Comparison of ENCODE assay signal across 12 mouse cellular contexts in genomic region chr11:54774282-54775078, GRCm38 (mm10). TPM values are rescaled to one million over a fixed set of nuclear protein-coding genes. Genes with fewer than 3 reads are reported as not detected.
DNase-seq lines count a peak whose midpoint lies in the region; ATAC-seq and TF ChIP-seq lines count a peak whose summit lies in the region.
"Had no signal": no experiment of that assay in that cellular context is flagged by ENCODE, and none has a peak within 500 bp of the region (broad histone marks: within the 10 kb centered on the region; RNA-seq: fewer than 3 reads in every experiment).

No protein-coding gene starts in this region.

- peaks cover 18% of the 10 kb centered on the region; the same call in 1 of the 2 replicates for H3K79me2 ChIP-seq in liver, adult 2 months (ENCODE audit: control insufficient read depth, insufficient read depth, low read length)

- H3K27me3 ChIP-seq in embryonic facial prominence, embryonic 14.5 days (replicated peaks; ENCODE audit: control insufficient read depth, insufficient read depth, low read length), result no peaks in the 10 kb centered on the region
- H3K27me3 ChIP-seq in embryonic facial prominence, embryonic 10.5 days (replicated peaks; ENCODE audit: low read depth, poor library complexity, severe bottlenecking), result no peaks in the 10 kb centered on the region
- no peaks in the 10 kb centered on the region for H3K27me3 ChIP-seq in liver, adult 2 months (ENCODE audit: control insufficient read depth, insufficient read depth, low read length)
- H3K27me3 ChIP-seq: forebrain, embryonic 15.5 days; midbrain, embryonic 13.5 days had no signal

- WGBS in embryonic facial prominence, embryonic 14.5 days, result 67% methylated on average over 7 of the region's 7 CpGs
- 82% methylated on average over 7 of the region's 7 CpGs for WGBS in embryonic facial prominence, embryonic 10.5 days
- 71% methylated on average over 7 of the region's 7 CpGs for WGBS in liver, adult 2 months

- no peak for ATAC-seq in embryonic facial prominence, embryonic 14.5 days (ENCODE audit: low read depth)
- 0 out of 2 replicates have a peak, but pooled peaks have one; percentile 13 for ATAC-seq in neutrophil, adult 5-6 weeks (ENCODE audit: extremely low read depth, insufficient number of reproducible peaks, low FRiP score, poor library complexity, severe bottlenecking)
- ATAC-seq: forebrain, embryonic 15.5 days; midbrain, embryonic 13.5 days had no signal

- TF ChIP-seq POLR2A in liver, adult 2 months (IDR thresholded peaks at IDR 0.05; ENCODE audit: extremely low read depth, insufficient read depth, low read length), result no peak

- no peak for TF ChIP-seq CTCF in liver, adult 2 months (IDR thresholded peaks at IDR 0.05; ENCODE audit: low read depth, low read length)

- H3K4me1 ChIP-seq in embryonic facial prominence, embryonic 14.5 days (ENCODE audit: control insufficient read depth, insufficient read depth, low read length), result no peaks in the 10 kb centered on the region
- H3K4me1 ChIP-seq in embryonic facial prominence, embryonic 10.5 days, result peaks cover 15% of the 10 kb centered on the region
- H3K4me1 ChIP-seq in liver, adult 2 months (ENCODE audit: control insufficient read depth, insufficient read depth, low read length), result peaks cover 2% of the 10 kb centered on the region; the same call in 1 of the 2 replicates
- H3K4me1 ChIP-seq in brown adipose tissue, adult 24 weeks (ENCODE audit: control insufficient read depth, insufficient read depth, insufficient read length, low read length), result peaks cover 32% of the 10 kb centered on the region

- no peak overlapping the region for H3K4me3 ChIP-seq in embryonic facial prominence, embryonic 14.5 days (ENCODE audit: low read depth, low read length)
- no peak overlapping the region for H3K4me3 ChIP-seq in embryonic facial prominence, embryonic 10.5 days
- no peak overlapping the region for H3K4me3 ChIP-seq in liver, adult 2 months (ENCODE audit: insufficient read depth, low read depth, low read length)
- no peak overlapping the region for H3K4me3 ChIP-seq in brown adipose tissue, adult 24 weeks (ENCODE audit: insufficient read depth, low read depth, low read length)
- H3K4me3 ChIP-seq: forebrain, embryonic 15.5 days; midbrain, embryonic 13.5 days had no signal

- no peaks in the 10 kb centered on the region for H3K9me3 ChIP-seq in embryonic facial prominence, embryonic 14.5 days (ENCODE audit: control insufficient read depth, low read length)
- H3K9me3 ChIP-seq in embryonic facial prominence, embryonic 10.5 days, result no peaks in the 10 kb centered on the region
- H3K9me3 ChIP-seq: forebrain, embryonic 15.5 days; midbrain, embryonic 13.5 days had no signal

- H3K4me2 ChIP-seq in embryonic facial prominence, embryonic 14.5 days (ENCODE audit: low read depth, low read length), result no peak overlapping the region
- H3K4me2 ChIP-seq: forebrain, embryonic 15.5 days; midbrain, embryonic 13.5 days had no signal

- H3K9ac ChIP-seq in embryonic facial prominence, embryonic 14.5 days (ENCODE audit: low read depth, low read length), result no peak overlapping the region
- no peak overlapping the region for H3K9ac ChIP-seq in liver, adult 2 months (ENCODE audit: low read depth, low read length)
- H3K9ac ChIP-seq: forebrain, embryonic 15.5 days; midbrain, embryonic 13.5 days had no signal

- peak overlapping the region; percentile 29; the same call in 1 of the 2 replicates for H3K27ac ChIP-seq in embryonic facial prominence, embryonic 14.5 days (replicated peaks; ENCODE audit: low read depth, low read length)
- no peak overlapping the region for H3K27ac ChIP-seq in embryonic facial prominence, embryonic 10.5 days (replicated peaks)
- peak overlapping the region; percentile 2 for H3K27ac ChIP-seq in liver, adult 2 months (replicated peaks; ENCODE audit: insufficient read depth, low read depth, low read length)
- H3K27ac ChIP-seq in brown adipose tissue, adult 24 weeks (replicated peaks; ENCODE audit: low read depth, low read length), result peak overlapping the region; percentile 86
- H3K27ac ChIP-seq: forebrain, embryonic 15.5 days; midbrain, embryonic 13.5 days had no signal

- no peak for DNase-seq in embryonic facial prominence, embryonic 14.5 days (ENCODE audit: low spot score)
- DNase-seq in embryonic facial prominence, embryonic 10.5 days (ENCODE audit: low spot score), result no peak
- no peak for DNase-seq in liver, adult 2 months (ENCODE audit: extremely low read depth, low read depth, low spot score)
- DNase-seq in liver, result no peak
- no peak for DNase-seq in left cerebral cortex, adult 9 months (ENCODE audit: low spot score in 2 of 2)
- DNase-seq in lung, postnatal 25 days (ENCODE audit: low spot score), result no peak
- DNase-seq: heart, postnatal 36 days; kidney, postnatal 10 days had no signal

- H3K36me3 ChIP-seq in embryonic facial prominence, embryonic 14.5 days (ENCODE audit: control insufficient read depth, insufficient read depth, low read length), result no peaks in the 10 kb centered on the region
- peaks cover 23% of the 10 kb centered on the region for H3K36me3 ChIP-seq in embryonic facial prominence, embryonic 10.5 days (replicated peaks)
- H3K36me3 ChIP-seq in liver, adult 2 months (ENCODE audit: control insufficient read depth, insufficient read depth, low read length), result no peaks in the 10 kb centered on the region
- H3K36me3 ChIP-seq: forebrain, embryonic 15.5 days; midbrain, embryonic 13.5 days had no signal

RNA-seq across cellular contexts. Expression of gene Cdc42se2, which starts 13.0 kb away (rescaled TPM):
- polyA plus RNA-seq in embryonic facial prominence, embryonic 14.5 days (2014; fragmentation: Nextera tagmentation; extraction: Ambion mirVana), result 72.1 and 84.3 TPM in 2 replicates
- 144 and 160 TPM in 2 replicates for polyA plus RNA-seq in embryonic facial prominence, embryonic 10.5 days (2016; fragmentation: Nextera tagmentation; extraction: Ambion mirVana)
- total RNA-seq in liver, adult 2 months (2014; rRNA removed), result 9.2 and 9.3 TPM in 2 replicates
- 7.4 and 8.0 TPM in 2 replicates for polyA plus RNA-seq in liver, adult 2 months (2012; rRNA removed)
- polyA plus RNA-seq in brown adipose tissue, adult 24 weeks (2012; ENCODE audit: insufficient read depth, insufficient read length, missing spikeins), result 11.8 and 18.7 TPM in 2 replicates
- total RNA-seq in neutrophil, adult 5-6 weeks (2017), result 167 and 174 TPM in 2 replicates
